Mouse (Mus musculus) ovary, adult 18-20 months (tissue): Measurements from ENCODE around the gene Abcg2.
"Not testable (repeated sequence)": the region's sequence is repeated elsewhere in the genome, so short reads cannot be mapped to it uniquely, and the experiment has no call there.

ENCODE experiments used
- DNase-seq: peaks from one replicate; pipeline ENCODE4 v3.0.0; 2022; ENCODE audit warnings: low spot score, mixed read lengths

Abcg2 gene

DNA sequence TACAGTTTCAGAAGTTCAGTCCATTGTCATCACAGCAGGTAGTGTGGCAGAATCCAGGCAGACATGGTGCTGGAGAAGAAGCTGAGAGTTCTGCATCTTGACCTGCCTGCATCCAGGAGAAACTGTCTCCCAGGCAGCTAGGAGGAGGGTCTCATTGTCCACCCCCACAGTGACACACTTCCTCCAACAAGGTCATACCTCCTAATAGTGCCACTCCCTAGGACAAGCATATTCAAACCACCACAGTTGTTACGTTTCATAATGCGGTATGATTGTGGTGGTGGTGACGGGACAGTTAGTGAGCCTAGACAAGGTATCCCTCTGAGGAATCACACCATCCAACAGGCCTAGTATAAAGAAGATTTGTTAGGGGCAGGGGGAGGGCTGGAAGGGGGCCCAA is at the start of gene Abcg2:
Gene Abcg2, plus strand, starts transcription at position 301 of the 400 bp plus-strand sequence.
- DNase-seq: not testable (repeated sequence)

DNA sequence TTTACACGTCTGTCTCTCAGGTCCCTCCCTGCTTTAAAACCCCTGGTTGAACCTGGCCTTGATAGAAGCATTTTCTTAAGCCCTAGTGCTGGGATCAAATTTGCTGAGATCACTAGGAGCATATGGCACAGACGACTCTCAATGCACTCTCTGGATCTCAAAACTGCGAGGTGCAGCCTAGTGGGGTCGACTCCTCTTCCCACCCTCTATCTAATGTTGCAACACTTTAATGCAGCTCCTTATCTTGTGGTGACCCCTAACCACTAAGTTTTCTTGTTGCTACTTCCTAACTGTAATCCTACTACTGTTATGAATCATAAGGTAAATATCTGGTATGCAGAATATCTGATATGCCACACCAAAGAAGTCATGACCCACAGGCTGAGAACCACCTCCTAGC is 44.1 kb upstream of the Abcg2 start:
- DNase-seq: not testable (repeated sequence)

DNA sequence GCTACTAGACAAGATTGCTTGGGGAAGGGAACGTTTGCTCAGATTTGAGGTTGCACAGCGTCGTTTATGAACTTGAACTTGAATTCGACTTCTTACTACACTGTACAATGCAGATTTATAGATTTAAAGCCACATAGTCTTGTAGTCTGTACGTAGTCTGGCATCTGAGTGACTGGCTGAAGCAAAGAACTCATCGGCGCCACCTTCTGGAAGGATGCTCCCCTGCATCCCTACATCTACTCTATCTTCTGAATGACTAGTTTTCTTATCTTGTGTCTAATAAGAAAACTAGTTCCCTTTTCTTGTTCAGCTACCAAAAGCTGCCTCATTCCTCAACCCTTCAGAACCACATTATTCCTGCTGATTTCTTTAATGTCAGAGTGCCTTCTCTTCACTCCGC is 41.5 kb upstream of the Abcg2 start:
- DNase-seq: not testable (repeated sequence)

DNA sequence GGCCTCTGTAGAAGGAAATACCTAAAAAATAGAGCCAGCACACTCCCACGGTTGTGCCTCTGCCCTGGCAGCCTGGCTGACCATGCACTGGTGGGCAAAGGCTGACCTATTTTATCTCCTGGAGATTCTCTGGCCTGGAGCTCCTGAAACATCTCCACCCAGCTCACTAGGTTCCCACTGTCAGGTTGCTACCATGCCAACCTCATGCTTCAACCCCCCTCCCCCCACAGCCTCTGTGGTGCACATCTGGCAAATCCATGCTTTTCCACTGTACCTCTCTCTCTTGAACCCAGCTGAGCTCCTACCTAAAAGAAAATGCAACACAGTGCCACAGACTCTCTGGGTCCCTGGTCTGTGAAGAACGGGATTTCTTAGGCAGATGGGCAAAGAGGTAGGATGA is 39.4 kb upstream of the Abcg2 start:
- DNase-seq: not testable (repeated sequence)

DNA sequence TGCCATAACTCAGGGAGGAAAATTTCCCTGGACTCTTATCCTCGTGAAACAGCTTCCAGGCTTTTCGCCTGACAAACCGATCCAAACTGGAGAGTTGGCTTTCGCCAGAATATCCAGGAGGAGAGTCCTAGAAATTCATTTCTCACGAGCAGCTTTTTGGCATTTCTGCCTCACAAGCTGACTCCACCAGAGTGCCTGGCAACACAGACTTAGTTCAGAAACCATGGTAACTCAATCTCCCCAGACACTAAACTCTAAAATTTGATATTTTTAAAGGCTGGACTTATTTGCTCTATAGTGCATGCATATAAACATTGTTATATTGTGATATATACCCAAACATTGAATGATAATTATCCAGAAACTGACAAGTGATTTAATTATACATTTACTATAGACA is 38.3 kb upstream of the Abcg2 start:
- not testable (repeated sequence) for DNase-seq

DNA sequence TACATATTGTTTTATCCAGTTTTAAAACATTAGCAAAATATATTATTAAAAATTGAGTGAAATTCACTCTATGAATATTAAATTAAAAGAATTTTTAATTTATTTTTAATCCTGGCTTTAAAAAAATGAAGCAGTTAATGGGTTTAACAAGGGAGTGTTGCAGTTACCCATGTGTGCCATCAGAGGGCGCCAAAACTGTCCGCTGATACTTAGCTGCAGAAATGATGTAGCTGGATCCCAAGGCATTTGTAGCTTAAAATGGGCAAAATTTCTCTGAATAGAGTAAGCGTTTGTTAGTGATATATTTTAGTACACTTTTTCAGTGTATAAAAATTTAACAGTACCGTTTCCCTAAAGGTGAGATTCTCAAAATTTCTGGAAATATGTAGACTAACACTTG is 37.5 kb upstream of the Abcg2 start:
- no peak for DNase-seq

DNA sequence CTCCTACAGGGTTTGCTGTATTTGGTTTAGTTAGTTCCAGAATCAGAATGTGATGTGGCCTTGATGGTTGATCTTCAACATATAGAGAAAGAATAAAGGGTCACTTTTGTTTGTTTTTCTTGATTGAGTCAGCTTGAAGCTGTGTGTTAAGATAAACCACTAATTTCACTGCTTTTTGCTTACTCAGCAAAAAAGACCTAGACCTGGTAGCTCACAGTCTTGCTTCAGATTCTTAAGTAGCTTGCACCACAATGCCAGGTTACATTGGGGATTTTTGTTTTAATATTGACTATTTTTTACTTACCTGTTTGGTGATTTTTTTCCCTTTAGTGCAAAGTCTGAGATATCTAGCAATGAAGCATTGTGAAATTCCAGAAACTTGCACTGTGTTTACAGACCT is 30.5 kb upstream of the Abcg2 start:
- DNase-seq: not testable (repeated sequence)

DNA sequence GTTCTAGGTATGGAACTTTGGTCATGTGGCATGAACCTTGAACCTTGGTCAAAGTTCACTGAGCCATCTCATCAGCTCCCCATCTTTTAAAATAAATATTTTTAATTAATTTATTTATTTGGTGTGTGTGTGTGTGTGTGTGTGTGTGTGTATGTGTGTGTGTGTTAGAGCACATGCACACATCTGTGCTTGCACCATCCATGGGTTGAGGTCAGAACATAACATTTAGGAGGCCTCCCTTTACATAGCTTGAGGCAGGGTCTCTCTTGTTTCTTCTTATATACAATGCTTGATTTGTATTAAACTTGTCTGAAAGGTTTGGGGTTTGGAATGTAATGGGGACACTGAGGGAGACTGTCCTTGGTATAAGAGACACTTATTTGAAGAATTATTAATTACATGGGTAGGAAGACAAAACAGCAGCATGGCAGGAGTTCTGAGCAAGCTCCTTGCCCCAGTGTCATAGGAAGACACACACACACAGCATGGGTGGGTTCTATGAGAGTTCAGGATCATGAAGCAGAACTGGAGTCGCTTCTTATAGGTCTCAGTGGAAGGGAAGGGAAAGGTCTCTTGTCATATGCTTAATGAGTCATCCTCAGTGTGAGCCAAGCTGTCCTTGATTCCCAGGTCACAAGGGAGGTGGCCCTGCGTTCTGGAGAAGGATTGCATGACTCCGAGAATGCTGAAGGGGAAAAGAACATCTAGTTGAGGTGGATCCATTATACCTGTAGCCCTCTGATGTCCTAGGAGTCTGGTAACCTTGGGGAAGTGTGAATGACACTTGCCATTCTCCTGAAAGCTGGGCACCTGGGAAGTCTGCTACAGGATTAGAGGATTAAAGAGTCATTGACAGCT is 9.9 kb downstream of the Abcg2 start:
- not testable (repeated sequence) for DNase-seq

DNA sequence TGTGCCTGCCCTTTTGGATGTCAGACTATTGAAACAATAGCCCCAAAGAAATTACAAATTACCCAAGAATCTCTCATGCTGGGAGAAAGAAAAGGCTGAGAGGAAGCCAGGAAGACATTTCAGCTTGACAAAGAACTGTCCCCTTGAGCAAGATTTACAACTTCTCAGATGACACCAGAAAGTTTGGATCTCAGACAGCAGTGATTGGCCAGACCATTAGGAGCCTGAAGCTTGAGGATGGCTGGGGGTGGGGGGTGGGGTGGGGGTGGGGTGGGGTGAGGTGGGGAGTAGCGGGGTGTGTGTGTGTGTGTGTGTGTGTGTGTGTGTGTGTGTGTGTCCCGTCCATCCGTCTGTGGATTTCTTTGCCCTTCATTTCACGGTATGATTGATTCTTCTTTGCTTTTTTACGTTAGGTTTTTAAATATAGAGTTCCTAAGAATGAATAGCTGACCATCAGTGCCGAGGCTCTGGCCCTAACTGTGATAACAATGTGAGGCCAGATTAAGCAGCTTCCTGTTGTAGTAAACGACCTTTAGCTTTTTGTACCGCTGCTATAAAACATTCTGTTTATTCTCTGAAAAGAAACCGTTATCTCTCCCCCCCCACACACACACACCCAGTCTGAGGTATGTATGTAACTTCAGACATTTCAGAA is 11.4 kb downstream of the Abcg2 start:
- DNase-seq: not testable (repeated sequence)

DNA sequence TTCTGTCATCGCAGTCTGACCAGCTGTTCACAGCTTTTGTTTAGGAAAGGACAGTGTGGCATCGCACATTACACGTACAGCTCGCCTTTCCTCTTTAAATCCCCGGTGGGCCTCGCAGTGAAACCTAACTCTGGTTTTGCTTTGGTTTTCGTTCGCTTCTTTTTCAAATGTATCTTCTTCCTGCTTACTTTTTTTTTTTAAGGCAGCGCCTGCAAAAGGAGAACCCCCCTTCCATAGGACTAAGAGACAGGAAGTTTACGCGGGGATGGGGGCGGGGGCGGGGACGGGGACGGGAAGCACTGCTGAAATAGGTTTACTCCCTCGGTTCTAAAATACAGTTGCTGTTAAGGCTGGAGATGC is 12.0 kb downstream of the Abcg2 start:
- no peak for DNase-seq

DNA sequence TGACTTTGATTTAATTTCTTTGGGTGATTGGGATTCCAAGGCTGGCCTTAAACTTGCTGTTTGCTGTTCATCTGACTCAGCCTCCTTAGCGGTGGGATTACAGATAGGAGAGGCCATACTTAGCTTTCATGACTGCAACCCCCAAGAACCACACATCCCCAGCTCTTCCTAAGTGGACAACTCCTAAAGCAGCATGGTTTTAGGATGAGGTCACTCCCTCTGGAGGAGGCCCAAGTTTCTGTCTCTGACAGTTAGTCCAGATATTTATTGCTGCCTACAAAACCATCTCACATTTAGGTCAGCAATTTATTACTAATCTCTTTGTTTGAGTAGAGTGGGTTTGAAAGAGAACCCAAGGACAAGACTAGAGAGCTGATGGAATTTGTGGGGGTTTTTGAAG is 17.8 kb downstream of the Abcg2 start:
- not testable (repeated sequence) for DNase-seq

DNA sequence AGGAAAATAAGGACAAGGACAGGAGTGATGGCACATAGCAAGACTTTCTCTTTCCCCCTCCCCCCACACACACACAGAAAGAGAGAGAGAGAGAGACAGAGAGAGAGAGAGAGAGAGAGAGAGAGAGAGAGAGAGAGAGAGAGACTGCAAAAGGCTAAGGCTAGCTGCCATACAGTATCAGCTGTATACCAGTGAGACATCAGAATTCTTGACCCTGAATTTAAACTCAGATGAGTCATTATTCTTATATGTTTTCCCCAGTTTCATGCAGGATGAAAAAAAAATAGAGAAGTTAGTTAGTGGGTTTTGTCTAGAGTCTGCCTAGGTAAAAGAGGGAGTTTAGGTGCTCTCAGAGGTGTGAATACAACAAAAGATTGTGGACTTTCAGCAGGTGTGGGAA is 18.7 kb downstream of the Abcg2 start:
- DNase-seq: not testable (repeated sequence)

DNA sequence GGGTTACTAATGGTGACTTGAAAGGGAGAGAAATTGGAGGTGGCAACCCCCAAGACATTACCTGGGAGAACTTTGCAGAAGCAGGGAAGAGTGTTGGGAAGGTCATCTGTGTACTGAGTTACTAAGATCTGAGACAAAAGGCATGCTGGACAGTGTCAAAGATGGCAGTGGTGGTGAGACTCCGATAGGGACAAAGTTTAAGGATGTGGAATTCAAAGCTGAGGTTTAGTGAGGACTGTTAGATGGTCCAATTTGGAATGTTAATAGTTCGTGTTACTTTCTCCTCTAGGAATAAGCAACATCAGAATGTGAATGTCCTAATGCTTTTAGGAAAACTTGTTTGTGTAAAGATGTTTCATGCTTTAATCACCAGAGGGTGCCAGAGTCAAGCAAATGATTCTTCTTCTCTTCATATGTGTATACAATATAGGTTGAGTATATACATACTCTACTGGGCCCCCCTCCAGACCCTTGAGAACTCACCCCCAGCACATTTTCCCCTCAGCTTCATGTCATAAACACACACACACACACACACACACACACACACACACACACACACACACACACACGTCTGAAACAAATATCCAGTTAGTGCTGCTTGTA is 19.3 kb downstream of the Abcg2 start:
- DNase-seq: not testable (repeated sequence)

DNA sequence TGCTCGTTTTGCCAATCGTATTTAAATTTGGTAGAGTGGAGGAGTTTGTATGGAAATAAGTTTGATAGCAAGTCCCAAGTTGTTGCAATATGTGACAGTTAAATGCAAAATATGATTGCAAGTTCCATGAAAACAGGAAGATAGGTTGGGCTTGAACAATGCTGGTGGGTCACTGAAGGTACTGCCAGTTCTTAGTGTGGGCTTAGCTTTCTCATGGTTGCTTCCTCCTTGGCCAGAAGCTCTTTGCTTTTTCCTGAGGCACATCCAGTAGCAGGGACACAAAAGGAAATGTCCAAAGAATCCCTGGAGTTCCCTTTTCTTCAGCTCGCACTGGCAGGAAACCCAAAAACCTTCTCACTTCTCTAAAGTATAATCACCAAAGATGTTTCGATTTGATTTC is 22.3 kb downstream of the Abcg2 start:
- DNase-seq: no peak

DNA sequence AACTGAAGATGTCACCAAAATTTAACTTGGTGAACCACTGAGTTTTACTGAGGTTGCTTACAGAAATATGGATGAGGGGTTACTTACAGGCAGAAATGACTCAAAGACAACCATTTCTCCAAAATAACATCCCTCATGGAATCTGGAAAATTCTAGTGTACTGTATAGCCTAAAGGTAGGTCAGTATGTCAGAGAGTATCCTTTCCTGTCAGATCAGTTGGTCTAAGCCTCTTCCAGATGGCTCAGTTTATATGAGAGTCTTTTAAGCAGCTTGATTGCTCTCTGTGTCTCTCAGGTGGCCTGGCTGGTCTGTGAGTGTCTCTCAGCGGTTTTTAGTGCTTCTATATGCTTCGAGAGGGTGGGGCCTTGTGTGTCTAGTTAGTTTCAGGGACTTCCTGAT is 24.1 kb downstream of the Abcg2 start:
- no peak for DNase-seq

DNA sequence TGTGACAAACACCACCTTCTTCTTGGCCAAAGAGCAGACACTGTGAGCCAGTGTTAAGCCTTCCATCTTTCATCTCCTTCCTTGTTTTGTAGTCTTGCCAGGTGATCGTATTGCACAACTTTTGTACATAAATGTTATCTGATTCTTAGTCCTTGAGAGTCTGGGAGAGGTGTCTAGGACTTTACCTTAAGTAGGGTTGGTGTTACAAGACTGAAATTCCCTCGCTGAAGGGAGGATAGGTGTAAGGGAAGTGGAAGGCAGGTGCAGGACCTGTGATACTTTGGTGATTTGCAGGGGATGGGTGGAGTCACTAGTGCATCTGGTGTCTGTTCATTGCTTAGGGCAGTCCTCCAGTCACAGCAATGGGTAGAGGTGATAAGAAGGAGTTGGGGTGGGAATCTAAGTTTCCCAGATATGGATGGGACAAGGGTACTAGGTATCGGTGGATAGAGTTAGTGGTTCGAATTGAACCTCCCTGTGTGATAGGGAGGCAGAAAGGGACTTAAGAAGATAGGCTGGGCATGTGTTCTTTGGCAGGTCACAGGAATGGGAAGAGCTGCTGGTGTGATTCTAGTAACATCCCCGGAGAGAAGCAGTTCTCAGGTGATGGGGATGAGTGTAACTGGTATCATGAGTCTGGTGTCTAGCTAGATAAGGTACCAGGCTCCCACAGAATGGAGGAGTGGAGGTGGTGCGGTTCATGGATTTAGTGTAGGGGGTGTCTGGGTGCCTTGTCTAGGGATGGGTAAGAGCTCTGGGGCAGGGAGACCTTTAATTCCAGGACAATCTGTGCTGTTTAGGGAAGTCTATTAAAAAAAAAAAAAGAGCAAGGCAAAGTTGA is 25.8 kb downstream of the Abcg2 start:
- DNase-seq: no peak

DNA sequence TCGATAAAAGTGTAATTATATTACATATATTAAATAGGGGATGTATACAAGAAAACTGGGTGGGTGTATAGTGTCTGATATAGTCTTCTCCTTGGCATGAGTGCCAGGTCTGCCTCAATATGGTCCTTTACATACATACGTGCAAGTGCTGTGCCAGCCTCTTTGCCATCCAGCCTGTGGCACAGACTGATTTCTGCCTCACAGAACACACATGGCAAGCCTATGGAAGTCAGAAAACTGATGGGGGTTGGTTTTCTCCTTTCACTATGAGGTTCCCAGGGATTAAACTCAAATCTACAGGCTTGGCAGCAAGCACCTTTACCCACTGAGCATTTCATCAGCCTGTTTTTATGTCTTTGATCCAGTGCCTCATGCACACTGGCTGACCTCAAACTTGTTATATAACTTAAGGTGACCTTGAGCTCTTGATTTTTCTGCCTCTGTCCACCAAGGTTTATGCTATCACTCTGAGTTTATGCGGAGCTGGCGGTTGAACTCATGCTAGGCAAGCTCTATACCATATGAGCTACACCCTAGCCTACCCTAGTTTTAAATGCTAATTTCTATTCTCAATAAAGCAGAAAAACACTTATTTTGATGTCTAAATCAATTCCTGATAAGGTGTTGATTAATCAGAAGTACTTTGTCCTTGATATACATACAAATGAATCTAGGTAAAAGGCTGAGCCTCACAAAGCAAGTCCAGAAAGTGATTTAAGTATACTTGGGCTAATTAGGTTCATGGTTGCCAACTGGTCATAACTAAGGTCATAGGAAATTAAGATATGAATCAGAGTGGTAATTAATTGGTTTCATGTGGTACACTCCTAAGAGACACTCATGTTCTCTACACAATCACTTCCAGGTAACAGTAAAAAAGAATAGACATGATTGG is 26.7 kb downstream of the Abcg2 start:
- DNase-seq: no peak

DNA sequence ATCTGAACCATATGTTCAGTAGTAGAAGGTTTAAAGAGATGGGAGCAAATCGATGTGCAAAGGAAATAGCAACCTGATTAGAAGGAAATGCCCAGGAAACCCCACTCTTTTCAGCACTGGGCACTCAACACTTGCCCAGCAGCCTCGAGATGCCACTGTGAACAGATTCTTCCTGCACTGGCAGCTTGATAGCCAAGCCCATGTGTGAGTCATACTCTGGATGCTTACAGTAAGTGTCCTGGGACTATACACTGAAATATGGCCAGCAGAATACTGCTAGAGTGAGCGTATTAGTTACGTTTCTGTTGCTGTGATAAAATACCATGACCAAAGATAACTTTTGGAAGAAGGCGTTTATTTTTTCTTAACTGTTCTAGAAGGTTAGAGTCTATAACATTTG is 39.8 kb downstream of the Abcg2 start:
- no peak for DNase-seq

DNA sequence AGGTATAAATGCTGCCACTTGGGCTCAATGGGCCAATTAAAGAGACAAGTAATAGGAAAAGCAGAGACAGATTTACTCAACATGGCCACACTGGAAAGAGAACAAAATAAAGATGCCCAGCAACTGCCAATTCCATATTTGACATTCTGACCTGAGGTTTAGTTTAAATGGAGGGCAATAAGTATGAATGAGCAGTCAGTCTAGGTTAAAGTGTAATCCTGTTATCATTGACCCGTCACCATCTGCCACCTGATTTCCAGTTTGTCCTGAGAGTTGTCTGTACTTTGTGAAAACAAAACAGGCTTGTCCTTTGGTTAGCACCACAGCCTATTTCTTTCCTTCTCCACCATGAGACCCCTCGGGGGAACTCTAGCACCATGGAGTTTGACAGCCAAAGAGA is 44.9 kb downstream of the Abcg2 start:
- no peak for DNase-seq

DNA sequence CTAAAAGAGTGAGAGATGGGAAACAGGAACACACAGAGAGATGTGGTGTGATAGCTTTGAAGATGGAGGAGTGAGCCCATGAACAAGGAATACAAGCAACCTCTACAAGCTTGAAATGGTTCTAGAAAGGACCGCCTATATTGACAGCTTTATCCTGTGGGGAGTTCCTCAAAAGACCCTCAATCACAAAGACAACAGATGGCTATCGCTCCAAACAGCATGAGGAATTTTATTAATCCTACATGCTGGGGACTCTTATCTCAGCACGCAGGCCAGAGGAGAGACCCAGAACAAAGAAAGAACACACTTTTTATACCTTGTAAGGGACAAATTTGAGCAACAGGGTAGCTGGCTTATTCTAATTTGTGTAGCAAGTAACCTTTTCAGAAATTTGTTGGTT is 48.1 kb downstream of the Abcg2 start:
- no peak for DNase-seq

DNA sequence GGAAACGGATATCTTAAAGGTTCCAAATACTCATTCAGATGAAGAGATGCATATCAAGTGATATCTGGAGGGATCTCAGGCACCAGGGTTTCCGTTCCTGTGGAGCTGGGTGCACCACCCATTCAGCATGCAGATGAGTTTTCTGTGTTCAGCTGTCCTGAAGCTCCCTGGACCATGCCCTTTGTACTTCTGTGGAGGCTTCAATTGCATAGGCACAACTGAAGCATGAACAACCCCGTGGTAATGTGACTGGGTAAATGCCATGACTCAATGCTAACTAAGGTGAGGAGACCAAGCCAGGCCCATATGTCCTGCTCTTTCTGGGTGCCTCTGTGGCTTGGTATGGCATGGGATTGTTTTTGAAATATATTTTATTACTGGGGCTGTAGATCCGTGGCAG is 49.4 kb downstream of the Abcg2 start:
- no peak for DNase-seq
